Mouse (Mus musculus) inflammation-experienced regulatory T-cells, adult 6 months (primary cell): ENCODE measurements around the gene Rdh9. TPM values are rescaled to one million over a fixed set of nuclear protein-coding genes. Genes with fewer than 3 reads are reported as not detected.
A peak's percentile ranks its signal among the peaks of the same experiment; 100 is the strongest.
"Not testable (repeated sequence)": the region's sequence is repeated elsewhere in the genome, so short reads cannot be mapped to it uniquely, and the experiment has no call there.

Source experiments
- ATAC-seq: one replicate; pipeline ENCODE4 v1.8.0; 2017
- polyA plus RNA-seq, 3 experiments: library from polyadenylated mRNA; unstranded; fragments of 100-300 nt; shearing (Covaris generic); gene quantifications; one replicate each; pipeline ENCODE4 v1.2.1; 2017

Gene Rdh9
- polyA plus RNA-seq, 3 experiments from 2014 or later = 1.3 TPM; not detected in 2

GRCm38 (mm10) chr10:127759181-127760110, 16.7 kb upstream of the Rdh9 start, which contains the start of the genes Rdh1 and Rdh16f1:
Gene Rdh1 (plus strand): TSS chr10:127759721.
Gene Rdh16f1 (plus strand): TSS chr10:127759787.
- ATAC-seq = peak; percentile 75

GRCm38 (mm10) chr10:127762926-127763325, 13.3 kb upstream of the Rdh9 start:
- ATAC-seq = not testable (repeated sequence)

GRCm38 (mm10) chr10:127763914-127764680, 12.1 kb upstream of the Rdh9 start:
- ATAC-seq = no peak

GRCm38 (mm10) chr10:127766564-127766963, 9.6 kb upstream of the Rdh9 start:
- ATAC-seq = no peak

GRCm38 (mm10) chr10:127782321-127782720, 6.1 kb downstream of the Rdh9 start:
- ATAC-seq = not testable (repeated sequence)

- not testable (repeated sequence) for ATAC-seq
These were observed 9.2 kb downstream of the Rdh9 start for GRCm38 (mm10) chr10:127785411-127785810.

- no peak for ATAC-seq
These were observed 23.1 kb downstream of the Rdh9 start for GRCm38 (mm10) chr10:127799295-127799694.

GRCm38 (mm10) chr10:127800891-127801290, 24.7 kb downstream of the Rdh9 start, which contains the start of gene Rdh16:
Gene Rdh16 (plus strand): TSS chr10:127801152.
- ATAC-seq = no peak

- ATAC-seq = no peak
These were observed 25.4 kb downstream of the Rdh9 start for GRCm38 (mm10) chr10:127801612-127802011.

GRCm38 (mm10) chr10:127802236-127802635, 26.1 kb downstream of the Rdh9 start:
- ATAC-seq = no peak

- ATAC-seq = no peak
These were observed 28.2 kb downstream of the Rdh9 start for GRCm38 (mm10) chr10:127804416-127804815.

GRCm38 (mm10) chr10:127815888-127816287, 39.7 kb downstream of the Rdh9 start:
- ATAC-seq = no peak

GRCm38 (mm10) chr10:127817268-127817910, 41.2 kb downstream of the Rdh9 start:
- not testable (repeated sequence) for ATAC-seq

GRCm38 (mm10) chr10:127821806-127822205, 45.6 kb downstream of the Rdh9 start:
- ATAC-seq = not testable (repeated sequence)

- ATAC-seq = no peak
These were observed 49.2 kb downstream of the Rdh9 start for GRCm38 (mm10) chr10:127825386-127825785.

GRCm38 (mm10) chr10:127829121-127829520, 52.9 kb downstream of the Rdh9 start:
- no peak for ATAC-seq

- ATAC-seq = not testable (repeated sequence)
These were observed 58.0 kb downstream of the Rdh9 start for GRCm38 (mm10) chr10:127834186-127834585.

GRCm38 (mm10) chr10:127835292-127835691, 59.1 kb downstream of the Rdh9 start:
- no peak for ATAC-seq

GRCm38 (mm10) chr10:127837793-127838192, 61.6 kb downstream of the Rdh9 start:
- not testable (repeated sequence) for ATAC-seq

GRCm38 (mm10) chr10:127838539-127838938, 62.4 kb downstream of the Rdh9 start:
- ATAC-seq = no peak

GRCm38 (mm10) chr10:127840776-127841175, 64.6 kb downstream of the Rdh9 start:
- no peak for ATAC-seq
